Mouse (Mus musculus) Patski (cell line): ENCODE measurements around the gene Mthfr. TPM values are rescaled to one million over a fixed set of nuclear protein-coding genes. Genes with fewer than 3 reads are reported as not detected.
A peak's percentile ranks its signal among the peaks of the same experiment; 100 is the strongest.

Experiments
- ATAC-seq: fragments of 100-300 bp; one replicate; pipeline ENCODE4 v1.8.0; 2021
- CTCF ChIA-PET: fragments of 350-600 bp; sonication (Branson Sonifier 250); formaldehyde crosslinking; loops from one replicate; lab custom pipeline; 2022; ENCODE audit warnings: inconsistent platforms; lab: Charles Lee
- POLR2A ChIA-PET: fragments of 350-600 bp; sonication (Branson Sonifier 250); formaldehyde crosslinking; loops from one replicate; lab custom pipeline; 2022; ENCODE audit warnings: antibody characterized with exemption, inconsistent platforms; lab: Charles Lee
- DNase-seq: peaks from one replicate; pipeline ENCODE4 v3.0.0-alpha.2; 2011; ENCODE audit warnings: low read depth, low spot score
- H3K27me3 ChIP-seq: fragments of 371-371 bp; one replicate; pipeline ENCODE4 v1.5.1; 2021
- CTCF ChIP-seq: fragments of 100-300 bp; IDR thresholded peaks from one replicate; pipeline ENCODE4 v1.5.1; 2021
- in situ Hi-C: fragments of 300-500 bp; cut with MboI; formaldehyde crosslinking; loops from 3 replicates; pipeline ENCODE4 v1.11.1; 2018; ENCODE audit warnings: low pct_unique_long_range_greater_than_20kb, mixed read lengths
- polyA plus RNA-seq: library from polyadenylated mRNA; unstranded; gene quantifications from one replicate; pipeline ENCODE4 v1.2.3, GENCODE M21; 2021

Mthfr gene
- polyA plus RNA-seq, 1 experiment from 2014 or later: 20.0 TPM

DNA sequence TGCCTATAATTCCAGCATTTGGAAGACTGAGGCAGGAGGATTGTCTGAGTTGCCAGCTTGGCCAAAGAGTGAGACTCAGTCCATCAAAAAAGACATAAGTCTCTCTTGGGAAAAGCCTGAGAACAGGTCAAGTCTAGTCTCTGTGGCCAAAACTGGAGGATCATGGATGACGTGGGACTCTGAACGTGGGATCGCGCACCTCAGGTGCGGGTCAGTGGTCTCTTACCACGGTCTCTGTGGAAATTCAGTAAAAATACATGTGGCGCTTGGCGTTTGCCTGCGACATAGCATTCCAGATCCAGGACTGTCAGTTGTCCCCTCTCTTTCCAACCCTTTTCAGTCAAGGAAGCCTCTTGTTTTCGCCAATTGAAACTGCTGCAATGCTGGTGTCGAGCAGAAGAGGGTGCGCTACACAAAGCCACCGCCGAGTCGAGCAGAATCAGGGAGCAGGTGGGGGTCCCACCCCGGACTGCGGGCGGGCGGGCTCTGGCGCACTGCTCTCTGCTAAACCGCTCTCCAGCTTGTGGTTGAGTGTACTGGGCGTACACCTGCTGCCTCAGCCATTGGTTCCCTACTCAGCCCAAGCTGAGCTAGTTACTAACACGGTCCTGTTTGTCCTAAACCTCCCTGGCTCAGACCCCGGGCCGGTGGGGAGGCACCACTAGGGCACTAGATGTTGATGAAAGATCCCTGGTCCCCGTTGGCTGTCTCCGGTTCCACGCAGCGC, 63.1 kb downstream of the Mthfr start:
- peak; percentile 47 for ATAC-seq
- DNase-seq: no peak
- peak; percentile 72 for TF ChIP-seq CTCF
- in situ Hi-C loops: no loop called here
- no peaks in the 10 kb centered on the region for H3K27me3 ChIP-seq
- POLR2A ChIA-PET: interaction anchor here (0.9 kb wide), 1 partner anchor 59 kb away, joined by 3 read pairs; the partner anchor contains the start of genes Fbxo2 and Fbxo44
- CTCF ChIA-PET: interaction anchor here (1.6 kb wide), 1 partner anchor 65 kb away, joined by 3 read pairs; no protein-coding TSS in a partner anchor

- ATAC-seq: no peak
- in situ Hi-C loops: no loop called here
- ChIA-PET POLR2A (no interaction called here), CTCF (interaction anchor here (0.7 to 1.7 kb wide), 5 partner anchors 9 to 63 kb away, joined by 3 to 7 read pairs (median 5); no protein-coding TSS in a partner anchor)
- no peak for TF ChIP-seq CTCF
- DNase-seq: no peak
- no peaks in the 10 kb centered on the region for H3K27me3 ChIP-seq
Observed at GRCm38 (mm10) chr4:148104146-148104545, 65.3 kb downstream of the Mthfr start.

- DNase-seq (no peak), ATAC-seq (no peak)
- no peak for TF ChIP-seq CTCF
- no peaks in the 10 kb centered on the region for H3K27me3 ChIP-seq
- POLR2A ChIA-PET: no interaction called here
- in situ Hi-C loops: no loop called here
- CTCF ChIA-PET: interaction anchor here (1.4 kb wide), 1 partner anchor 58 kb away, joined by 3 read pairs; no protein-coding TSS in a partner anchor
Observed at GRCm38 (mm10) chr4:148107621-148108291, 68.9 kb downstream of the Mthfr start.

- POLR2A ChIA-PET: no interaction called here
- H3K27me3 ChIP-seq: no peaks in the 10 kb centered on the region
- CTCF ChIA-PET: interaction anchor here (1.4 kb wide), 2 partner anchors 55 to 57 kb away, joined by 3 read pairs; no protein-coding TSS in a partner anchor
- no peak for TF ChIP-seq CTCF
- ATAC-seq: no peak
- in situ Hi-C loops: no loop called here
- no peak for DNase-seq
Observed at GRCm38 (mm10) chr4:148108565-148109100, 69.8 kb downstream of the Mthfr start.

Other genes with a start within 250 kb of the Mthfr start
- gene Zfp984, start 229.3 kb upstream of the Mthfr start, polyA plus RNA-seq: 0.19 TPM
- 4.4 TPM for gene Zfp933, start 190.7 kb upstream of the Mthfr start, polyA plus RNA-seq
- 14.4 TPM for gene Miip, start 170.3 kb upstream of the Mthfr start, polyA plus RNA-seq
- gene Fv1, start 170.1 kb upstream of the Mthfr start, polyA plus RNA-seq: 9.3 TPM
- gene Mfn2, start 134.4 kb upstream of the Mthfr start, polyA plus RNA-seq: 52.4 TPM
- 39.3 TPM for gene Plod1, start 102.3 kb upstream of the Mthfr start, polyA plus RNA-seq
- gene 2510039O18Rik, start 98.2 kb upstream of the Mthfr start, polyA plus RNA-seq: 57.2 TPM
- gene Nppb, start 53.3 kb upstream of the Mthfr start, polyA plus RNA-seq: 0.60 TPM
- 0.31 TPM for gene Nppa, start 38.4 kb upstream of the Mthfr start, polyA plus RNA-seq
- gene Clcn6, start 256 bp upstream of the Mthfr start, polyA plus RNA-seq: 9.2 TPM
- gene Agtrap, start 49.0 kb downstream of the Mthfr start, polyA plus RNA-seq: 23.8 TPM
- gene Mad2l2, start 91.3 kb downstream of the Mthfr start, polyA plus RNA-seq: 46.0 TPM
- gene Draxin, start 91.6 kb downstream of the Mthfr start, polyA plus RNA-seq: 0.30 TPM
- 68.4 TPM for gene Fbxo6, start 113.1 kb downstream of the Mthfr start, polyA plus RNA-seq
- gene Fbxo44, start 121.4 kb downstream of the Mthfr start, polyA plus RNA-seq: 29.7 TPM
- 20.9 TPM for gene Fbxo2, start 121.5 kb downstream of the Mthfr start, polyA plus RNA-seq
- gene Disp3, start 248.9 kb downstream of the Mthfr start, polyA plus RNA-seq: 0.01 TPM